28 mouse cellular contexts compared by ENCODE assay signal in genomic region chr15:100380104-100380503, GRCm38 (mm10). TPM values are rescaled to one million over a fixed set of nuclear protein-coding genes. Genes with fewer than 3 reads are reported as not detected.
"Had no signal": no experiment of that assay in that cellular context is flagged by ENCODE, and none has a peak within 500 bp of the region (broad histone marks: within the 10 kb centered on the region; RNA-seq: fewer than 3 reads in every experiment).

No protein-coding gene starts in this region.

- H3K9me3 ChIP-seq: limb, embryonic 12.5 days; limb, embryonic 15.5 days; megakaryocyte, embryonic 14.5 days; neural tube, embryonic 12.5 days; neural tube, embryonic 15.5 days had no signal

- ATAC-seq: inflammation-experienced regulatory T-cells, adult 6 months; liver, postnatal 0 days had no signal

- H3K27ac ChIP-seq: limb, embryonic 12.5 days; limb, embryonic 15.5 days; liver, embryonic 14.5 days; neural tube, embryonic 12.5 days; neural tube, embryonic 15.5 days had no signal

- H3K4me1 ChIP-seq: limb, embryonic 12.5 days; limb, embryonic 15.5 days; neural tube, embryonic 12.5 days; neural tube, embryonic 15.5 days had no signal

- H3K36me3 ChIP-seq: limb, embryonic 12.5 days; limb, embryonic 15.5 days; neural tube, embryonic 12.5 days; neural tube, embryonic 15.5 days had no signal

- H3K4me2 ChIP-seq: limb, embryonic 12.5 days; limb, embryonic 15.5 days; liver, embryonic 11.5 days; lung, embryonic 14.5 days; midbrain, embryonic 11.5 days; neural tube, embryonic 12.5 days; neural tube, embryonic 15.5 days had no signal

- H3K4me3 ChIP-seq: limb, embryonic 12.5 days; limb, embryonic 15.5 days; megakaryocyte, embryonic 14.5 days; neural tube, embryonic 12.5 days; neural tube, embryonic 15.5 days had no signal

- H3K27me3 ChIP-seq: limb, embryonic 15.5 days; neural tube, embryonic 12.5 days; neural tube, embryonic 15.5 days had no signal

- DNase-seq: kidney, adult 18-20 months; kidney, adult 9 months; kidney, postnatal 14 days; kidney, postnatal 4 days; left cerebral cortex, postnatal 4 days; liver, postnatal 0 days; lung, embryonic 14.5 days; midbrain, embryonic 14.5 days; right cerebral cortex, adult 18-20 months; thymus, postnatal 25 days had no signal

- H3K9ac ChIP-seq: limb, embryonic 12.5 days; limb, embryonic 15.5 days; liver, embryonic 14.5 days; liver, postnatal 0 days; lung, embryonic 14.5 days; neural tube, embryonic 12.5 days; neural tube, embryonic 15.5 days had no signal

RNA-seq across cellular contexts. Expression of gene Higd1c, which starts 15.8 kb away (rescaled TPM):
- total RNA-seq: layer of hippocampus, adult 18-20 months; layer of hippocampus, postnatal 14 days; left cerebral cortex, adult 8-10 months; left cerebral cortex, postnatal 14 days; left cerebral cortex, postnatal 4 days; midbrain, postnatal 0 days had no signal
- polyA plus RNA-seq: inflammation-experienced regulatory T-cells, adult 6 months; limb, embryonic 12.5 days; limb, embryonic 15.5 days; liver, embryonic 11.5 days; liver, embryonic 14.5 days; liver, postnatal 0 days; lung, embryonic 14.5 days; midbrain, embryonic 11.5 days; midbrain, embryonic 14.5 days; midbrain, postnatal 0 days; neural tube, embryonic 15.5 days; small intestine, adult 2 months; spleen, adult 2 months; testis, adult 2 months; thymus, postnatal 0 days had no signal

RNA-seq across cellular contexts. Expression of gene Mettl7a2, which starts 27.1 kb away (rescaled TPM):
- total RNA-seq: midbrain, postnatal 0 days had no signal
- polyA plus RNA-seq: inflammation-experienced regulatory T-cells, adult 6 months; limb, embryonic 12.5 days; limb, embryonic 15.5 days; liver, embryonic 11.5 days; liver, postnatal 0 days; lung, embryonic 14.5 days; midbrain, embryonic 11.5 days; midbrain, embryonic 14.5 days; midbrain, postnatal 0 days; neural tube, embryonic 15.5 days; small intestine, adult 2 months; spleen, adult 2 months; testis, adult 2 months; thymus, postnatal 0 days had no signal

RNA-seq across cellular contexts. Expression of gene Methig1, which starts 27.2 kb away (rescaled TPM):
- total RNA-seq: layer of hippocampus, adult 18-20 months; layer of hippocampus, postnatal 14 days; left cerebral cortex, postnatal 14 days; left cerebral cortex, postnatal 4 days; midbrain, postnatal 0 days had no signal
- polyA plus RNA-seq: limb, embryonic 15.5 days; liver, embryonic 11.5 days; lung, embryonic 14.5 days; midbrain, embryonic 11.5 days; midbrain, embryonic 14.5 days; midbrain, postnatal 0 days; small intestine, adult 2 months; spleen, adult 2 months; testis, adult 2 months had no signal

RNA-seq across cellular contexts. Expression of gene Gm5475, which starts 41.8 kb away (rescaled TPM):
- total RNA-seq: layer of hippocampus, adult 18-20 months; layer of hippocampus, postnatal 14 days; left cerebral cortex, postnatal 4 days; midbrain, postnatal 0 days had no signal
- polyA plus RNA-seq: lung, embryonic 14.5 days; midbrain, embryonic 11.5 days; midbrain, embryonic 14.5 days; spleen, adult 2 months had no signal
